Mouse (Mus musculus) kidney, adult 8-10 months (tissue): ENCODE measurements around the gene Lcn6.
"Not testable (repeated sequence)": the region's sequence is repeated elsewhere in the genome, so short reads cannot be mapped to it uniquely, and the experiment has no call there.

Experiments used
- DNase-seq, 2 experiments: peaks; one replicate each; pipeline ENCODE4 v3.0.0; 2022

The Lcn6 gene

GRCm38 (mm10) chr2:25676486-25676885, at the start of gene Lcn6:
Gene Lcn6, plus strand, starts transcription at chr2:25676786.
- DNase-seq, result no peak

DNA sequence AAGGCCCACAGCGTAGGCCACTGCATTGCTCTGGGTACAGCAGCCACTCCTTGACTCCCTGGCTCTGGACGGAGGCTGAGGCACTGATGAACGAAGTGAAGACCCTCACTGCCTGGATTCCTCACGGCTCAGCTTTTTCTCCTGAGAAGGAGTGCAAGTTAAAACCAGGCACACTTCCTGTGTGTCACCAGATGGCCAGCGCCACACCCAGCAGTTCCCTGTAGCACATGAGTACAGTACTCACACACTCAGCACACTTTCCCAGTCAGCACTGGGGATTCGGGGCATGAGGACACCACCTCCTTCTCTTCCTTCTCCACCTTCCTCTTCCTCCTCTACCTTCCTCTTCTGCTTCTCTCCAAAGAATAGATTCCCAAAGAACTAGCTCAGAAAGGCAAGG, 48.8 kb upstream of the Lcn6 start, which contains the start of gene Fcna:
TSS of gene Fcna (minus strand) at position 220 of the 400 bp plus-strand sequence.
- no peak for DNase-seq

DNA sequence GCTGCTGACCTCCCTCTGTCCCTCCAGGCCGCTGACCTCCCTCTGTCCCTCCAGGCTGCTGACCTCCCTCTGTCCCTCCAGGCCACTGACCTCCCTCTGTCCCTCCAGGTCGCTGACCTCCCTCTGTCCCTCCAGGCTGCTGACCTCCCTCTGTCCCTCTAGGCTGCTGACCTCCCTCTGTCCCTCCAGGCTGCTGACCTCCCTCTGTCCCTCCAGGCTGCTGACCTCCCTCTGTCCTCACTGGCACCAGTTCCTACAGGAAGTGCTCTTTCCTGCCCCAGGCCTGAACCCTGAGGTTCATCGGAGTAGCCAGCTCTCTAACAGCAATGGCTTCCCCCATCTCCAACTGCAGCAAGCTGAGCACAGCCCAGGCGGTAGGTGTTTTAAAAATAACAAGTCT, 47.8 kb upstream of the Lcn6 start:
- peak; percentile 31 to 37 for DNase-seq

DNA sequence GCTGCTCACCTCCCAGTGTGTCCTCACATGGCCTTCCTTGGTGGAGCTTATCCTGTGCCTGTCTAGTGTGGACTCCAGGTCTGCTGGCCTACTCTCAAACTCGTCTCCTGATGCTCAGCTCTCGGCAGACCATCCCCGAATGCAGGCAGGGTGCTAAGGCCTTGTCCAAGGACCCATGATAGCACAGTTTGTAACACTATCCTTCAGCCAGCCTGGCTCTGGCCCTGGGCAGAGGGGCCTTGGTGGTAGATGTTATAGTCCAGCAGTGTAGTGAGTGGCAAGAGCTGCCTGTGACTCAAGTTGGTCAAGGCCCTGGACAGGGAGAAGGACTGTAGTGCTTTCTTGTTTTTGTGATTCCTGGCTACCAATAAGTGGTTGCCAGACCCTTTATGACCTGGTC, 43.0 kb upstream of the Lcn6 start:
- DNase-seq, result no peak

- DNase-seq, result no peak
These were observed 42.5 kb upstream of the Lcn6 start for GRCm38 (mm10) chr2:25634046-25634445.

- no peak for DNase-seq
These were observed 36.7 kb upstream of the Lcn6 start for GRCm38 (mm10) chr2:25639890-25640289.

DNA sequence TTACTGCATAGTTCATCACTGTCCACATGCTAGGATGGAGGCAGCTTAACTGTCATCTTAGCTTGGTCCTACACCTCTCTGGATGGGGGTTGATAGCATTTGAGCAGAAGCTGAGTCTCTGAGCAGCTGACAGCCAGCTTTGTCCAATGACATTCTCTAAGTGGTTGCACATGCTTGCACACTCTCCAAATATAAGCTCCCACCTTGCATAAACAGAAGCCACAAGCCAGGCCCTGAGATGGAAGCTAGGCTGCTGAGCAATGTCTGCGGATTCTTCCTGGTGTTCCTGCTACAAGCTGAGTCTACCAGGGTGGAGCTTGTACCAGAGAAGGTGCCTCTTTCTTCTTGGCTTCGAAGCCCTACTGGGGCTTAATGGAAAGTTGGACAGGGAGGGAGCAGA, 23.7 kb upstream of the Lcn6 start, which contains the start of gene Lcn8:
TSS of gene Lcn8 (plus strand) at position 219 of the 400 bp plus-strand sequence.
- no peak for DNase-seq

DNA sequence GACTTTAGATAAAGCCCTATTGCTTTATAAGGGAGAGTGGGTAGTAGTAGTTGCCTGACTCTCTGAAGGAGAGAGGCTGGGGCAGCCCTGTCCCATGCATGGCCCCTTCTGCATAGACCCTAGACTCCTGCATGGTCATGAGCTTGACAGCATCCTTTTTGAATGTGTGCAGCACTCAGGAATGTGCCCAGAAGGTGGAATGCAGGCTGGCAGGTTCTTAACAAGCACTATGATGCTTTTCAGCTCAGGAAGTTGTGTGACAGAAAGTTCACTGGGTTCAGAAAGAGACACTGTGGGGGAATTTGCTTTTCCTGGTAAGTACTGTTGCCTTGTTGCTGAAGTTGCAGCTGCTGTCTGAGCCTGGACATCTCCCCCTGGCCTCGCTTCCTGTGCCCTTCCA, 22.1 kb upstream of the Lcn6 start:
- no peak for DNase-seq

GRCm38 (mm10) chr2:25656691-25657090, 19.9 kb upstream of the Lcn6 start:
- no peak for DNase-seq

DNA sequence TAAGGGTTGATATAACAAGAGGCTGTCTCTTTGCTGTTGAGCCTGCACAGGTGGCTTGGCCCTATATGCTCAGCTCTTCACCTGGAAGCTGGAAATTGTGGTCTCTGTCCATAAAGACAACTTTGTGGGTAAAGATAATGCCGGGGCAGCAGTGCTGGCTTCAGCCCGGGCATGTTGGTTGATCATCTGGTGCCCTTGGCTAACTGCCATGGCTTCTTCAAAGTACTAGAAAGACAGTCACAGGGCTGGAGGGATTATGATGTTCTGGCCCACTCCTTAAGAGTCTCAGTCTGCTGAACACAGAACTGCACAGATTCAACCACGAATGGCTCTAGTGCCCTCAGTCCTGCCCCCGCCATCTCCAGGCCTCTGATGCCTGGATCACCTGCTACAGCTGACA, 19.3 kb upstream of the Lcn6 start:
- peak in 1 of 2 experiments; percentile 8 for DNase-seq

DNA sequence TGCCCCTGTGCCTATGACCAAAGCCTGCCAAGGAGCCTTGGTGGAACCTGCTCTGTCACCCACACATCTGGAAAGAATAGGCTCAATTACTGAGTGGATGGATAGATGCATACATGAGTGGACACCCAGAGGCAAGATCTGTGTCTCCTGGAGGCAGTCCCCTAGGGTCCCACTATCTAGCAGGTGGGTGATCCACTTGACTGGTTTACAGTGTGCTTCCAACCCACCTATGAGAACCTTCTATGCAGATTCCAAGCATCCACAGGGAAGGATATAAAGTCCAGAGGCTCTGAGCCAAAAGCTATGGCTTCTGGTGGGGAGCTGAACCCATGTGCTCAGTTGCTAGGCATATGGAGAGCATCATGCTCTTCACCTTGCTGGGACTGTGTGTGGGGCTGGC, 18.9 kb upstream of the Lcn6 start, which contains the start of gene Lcn5:
TSS of gene Lcn5 (plus strand) at position 301 of the 400 bp plus-strand sequence.
- no peak for DNase-seq

GRCm38 (mm10) chr2:25660279-25660678, 16.3 kb upstream of the Lcn6 start:
- no peak for DNase-seq

DNA sequence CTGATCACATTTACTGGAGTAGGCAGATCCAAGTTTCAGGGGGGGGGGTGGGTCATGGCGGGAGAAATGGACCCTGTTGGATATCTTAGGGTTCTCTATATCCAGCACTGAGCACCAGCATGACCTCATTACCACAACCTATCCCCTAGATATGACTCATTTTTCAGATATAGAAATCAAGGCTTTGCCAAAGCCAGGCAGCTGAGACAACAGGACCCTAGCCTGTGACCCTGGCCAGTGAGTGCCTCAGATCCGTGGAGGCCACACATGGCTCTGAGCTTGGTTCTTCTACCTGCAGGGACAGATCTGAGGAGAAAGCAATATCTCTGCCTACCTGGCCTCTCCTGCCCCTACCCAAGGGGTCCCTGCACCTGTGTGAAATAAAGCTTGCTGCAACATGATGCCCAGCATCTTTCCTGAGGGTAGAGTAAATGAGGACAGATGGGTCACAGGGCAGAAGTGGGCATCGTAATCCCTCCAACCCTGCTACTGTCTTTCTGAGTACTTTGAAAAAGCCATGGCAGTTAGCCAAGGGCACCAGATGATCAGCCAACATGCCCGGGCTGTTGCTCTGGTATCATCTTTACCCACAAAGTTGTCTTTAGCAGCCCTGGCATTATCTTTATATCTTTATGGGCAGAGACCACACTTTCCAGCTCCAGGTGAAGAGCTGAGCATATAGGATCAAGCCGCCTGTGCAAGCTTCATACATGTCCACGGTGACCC, 15.2 kb upstream of the Lcn6 start:
- DNase-seq, result no peak

DNA sequence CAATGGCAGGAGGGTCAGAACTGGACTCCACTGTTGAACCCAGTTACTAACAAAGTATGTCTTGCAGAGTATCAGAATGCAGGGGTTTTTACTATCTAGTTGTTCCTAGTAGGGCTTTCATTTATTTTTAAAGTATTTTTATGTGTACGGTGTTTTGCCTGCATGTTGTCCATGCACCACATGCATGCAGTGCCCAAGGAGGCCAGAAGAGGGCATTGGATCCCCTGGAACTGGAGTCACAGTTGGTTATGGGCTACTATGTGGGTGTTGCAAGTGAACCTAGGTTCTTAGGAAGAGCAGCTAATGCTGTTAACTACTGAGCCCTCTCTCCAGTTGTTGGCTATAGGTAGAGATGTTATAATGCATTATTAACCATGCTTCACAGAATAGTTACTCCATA, 13.1 kb upstream of the Lcn6 start:
- peak; percentile 11 to 70 for DNase-seq

GRCm38 (mm10) chr2:25664125-25664524, 12.5 kb upstream of the Lcn6 start:
- no peak for DNase-seq

- no peak for DNase-seq
These were observed 10.1 kb upstream of the Lcn6 start for GRCm38 (mm10) chr2:25666516-25666915.

- no peak for DNase-seq
These were observed 3.0 kb downstream of the Lcn6 start for GRCm38 (mm10) chr2:25679559-25679958.

GRCm38 (mm10) chr2:25682426-25682825, 5.8 kb downstream of the Lcn6 start, which contains the start of gene Lcn10:
Gene Lcn10, plus strand, starts transcription at chr2:25682726.
- no peak for DNase-seq

- no peak for DNase-seq
These were observed 10.4 kb downstream of the Lcn6 start for GRCm38 (mm10) chr2:25686941-25687340.

DNA sequence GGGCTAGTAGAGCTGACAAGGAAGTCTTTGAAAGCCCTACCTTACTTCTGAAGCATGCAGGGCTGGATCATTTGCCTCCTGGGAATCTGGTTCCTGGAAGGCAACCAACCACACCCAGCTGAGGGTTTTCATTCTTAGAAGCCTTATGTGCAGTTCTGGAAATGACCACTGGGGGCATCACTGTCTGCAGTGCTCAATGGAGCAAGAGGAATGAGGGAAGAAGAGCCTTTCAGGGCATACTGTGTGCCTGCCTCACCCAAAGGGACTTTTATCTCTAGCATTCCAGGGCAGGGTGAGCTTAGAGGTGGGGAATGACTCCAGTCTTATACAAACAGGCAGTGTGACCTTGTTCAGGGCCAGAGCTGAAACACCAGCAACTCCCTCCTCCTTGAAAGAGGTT, 18.0 kb downstream of the Lcn6 start:
- peak; percentile 13 to 59 for DNase-seq

DNA sequence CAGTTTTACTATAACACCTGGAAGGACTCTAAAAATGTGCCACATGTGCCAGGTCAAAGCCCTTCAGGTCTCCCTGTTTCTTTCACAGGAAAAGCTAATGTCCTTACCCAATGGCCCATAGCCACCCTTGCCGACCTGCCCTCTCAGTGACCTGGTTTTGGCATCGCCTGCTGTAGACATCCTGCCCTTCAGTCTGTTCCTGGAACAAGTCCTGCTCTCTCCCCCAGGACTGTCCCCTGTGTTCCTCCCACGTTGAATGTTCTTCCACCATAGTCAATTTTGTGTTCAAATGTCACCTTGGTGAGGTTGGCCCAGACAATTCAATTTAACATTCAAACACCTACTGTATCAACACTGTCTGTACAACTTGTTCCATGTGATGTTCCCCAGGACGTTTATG, 20.4 kb downstream of the Lcn6 start:
- DNase-seq, result peak in 1 of 2 experiments; percentile 33

DNA sequence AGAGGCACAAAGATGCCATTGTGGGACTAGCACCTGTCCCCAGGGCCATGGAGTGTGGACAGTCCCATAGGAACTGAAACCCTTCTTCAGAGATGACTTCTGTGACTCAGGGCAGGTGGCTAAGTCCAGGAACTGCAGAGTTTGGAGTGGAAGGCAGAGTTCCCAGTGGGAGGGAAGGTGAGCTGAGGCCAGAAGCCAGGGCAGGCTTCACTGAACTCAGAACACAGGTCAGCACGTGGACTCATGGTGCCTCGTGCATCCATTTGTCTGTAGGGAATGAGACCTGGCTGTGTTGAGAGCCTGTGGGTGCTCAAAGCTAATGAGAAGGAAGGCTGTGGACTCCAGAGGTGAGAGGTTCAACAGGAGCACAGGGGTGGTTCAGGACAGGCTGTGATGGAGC, 22.1 kb downstream of the Lcn6 start:
- peak in 1 of 2 experiments; percentile 39 for DNase-seq

DNA sequence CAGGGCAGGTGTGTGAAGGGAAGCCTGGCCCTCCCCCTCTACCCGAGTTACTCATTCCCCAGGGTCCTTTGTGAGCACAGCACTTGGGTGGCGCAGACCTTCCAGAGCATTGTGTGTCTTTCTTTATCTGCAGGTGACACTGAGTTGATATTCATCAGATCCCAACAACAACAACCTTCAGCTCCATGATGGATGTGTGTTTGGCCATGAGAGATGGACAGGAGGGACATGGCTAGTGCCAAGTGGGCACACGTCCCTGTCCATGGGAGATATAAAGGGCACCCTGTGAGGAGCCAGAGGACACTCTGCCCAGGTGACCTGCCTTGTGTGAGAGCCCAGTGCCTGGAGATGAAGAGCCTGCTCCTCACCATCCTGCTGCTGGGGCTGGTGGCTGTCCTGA, 23.2 kb downstream of the Lcn6 start, which contains the start of gene Obp2a:
TSS of gene Obp2a (plus strand) at position 301 of the 400 bp plus-strand sequence.
- DNase-seq, result not testable (repeated sequence)

DNA sequence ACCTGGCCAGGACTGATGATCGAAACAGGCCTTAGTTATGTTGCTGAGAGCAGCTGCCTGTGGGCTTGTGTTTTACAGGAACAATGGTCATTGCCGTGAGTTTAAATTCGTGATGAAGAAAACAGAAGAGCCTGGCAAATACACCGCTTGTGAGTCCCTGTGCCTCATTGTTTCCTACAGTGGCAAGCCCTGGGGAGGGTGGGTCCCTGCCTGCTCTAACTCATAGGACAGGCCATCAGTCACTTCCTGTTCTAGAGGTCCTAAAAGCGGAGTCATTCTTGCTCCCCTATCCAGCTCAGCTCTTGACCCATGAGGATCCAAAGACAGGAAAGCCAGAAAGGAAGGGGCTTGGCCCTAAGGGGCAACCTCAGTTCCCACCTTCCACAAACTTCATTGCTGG, 24.4 kb downstream of the Lcn6 start:
- no peak for DNase-seq

DNA sequence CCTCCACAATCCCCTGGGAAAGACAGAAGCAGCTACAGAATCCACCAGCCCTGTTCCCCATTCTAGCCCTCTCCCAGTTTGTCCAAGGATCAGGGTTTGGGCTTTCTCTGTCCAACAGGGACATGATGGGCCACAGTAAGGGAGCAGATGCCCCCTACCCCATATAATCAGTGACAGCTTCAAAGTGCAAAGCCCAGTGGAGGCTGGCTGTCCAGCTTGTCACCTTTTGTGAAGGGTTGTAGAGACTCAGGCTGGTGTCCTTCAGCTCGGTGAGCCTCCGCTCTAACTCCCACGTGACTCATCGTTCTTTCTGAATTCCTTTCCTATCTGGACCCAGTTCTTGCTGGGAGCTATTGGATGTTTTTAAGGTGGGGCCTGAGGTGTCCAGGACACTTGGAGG, 27.1 kb downstream of the Lcn6 start:
- no peak for DNase-seq
